8 mouse cellular contexts compared by ENCODE assay signal in genomic region chr2:164407708-164408107, GRCm38 (mm10). TPM values are rescaled to one million over a fixed set of nuclear protein-coding genes. Genes with fewer than 3 reads are reported as not detected.
A peak's percentile ranks its signal among the peaks of the same experiment; 100 is the strongest.
DNase-seq lines count a peak whose midpoint lies in the region; ATAC-seq and TF ChIP-seq lines count a peak whose summit lies in the region.

No protein-coding gene starts in this region.

- H3K4me3 ChIP-seq in ES-Bruce4 (ENCODE audit: low read depth, low read length): peak overlapping the region; percentile 27
- H3K4me3 ChIP-seq in embryonic facial prominence, embryonic 10.5 days: no peak overlapping the region
- H3K4me3 ChIP-seq in heart, embryonic 11.5 days (ENCODE audit: low read depth, low read length): 0 out of 2 replicates have a peak overlapping the region, but pooled peaks have one; percentile 16
- no peak overlapping the region for H3K4me3 ChIP-seq in kidney, postnatal 0 days (replicated peaks; ENCODE audit: low read depth, low read length)
- no peak overlapping the region for H3K4me3 ChIP-seq in lung, adult 2 months (replicated peaks; ENCODE audit: extremely low read depth, low read depth, low read length)

- no peaks in the 10 kb centered on the region for H3K9me3 ChIP-seq in ES-Bruce4 (replicated peaks; ENCODE audit: control insufficient read depth, insufficient read depth, low read length, poor library complexity, severe bottlenecking)
- H3K9me3 ChIP-seq in embryonic facial prominence, embryonic 10.5 days: no peaks in the 10 kb centered on the region
- H3K9me3 ChIP-seq in heart, embryonic 11.5 days (replicated peaks; ENCODE audit: control insufficient read depth, low read length): no peaks in the 10 kb centered on the region
- no peaks in the 10 kb centered on the region for H3K9me3 ChIP-seq in kidney, postnatal 0 days (replicated peaks; ENCODE audit: low read length)

- no peak overlapping the region for H3K27ac ChIP-seq in ES-Bruce4 (ENCODE audit: insufficient read depth, low read length)
- no peak overlapping the region for H3K27ac ChIP-seq in embryonic facial prominence, embryonic 10.5 days (replicated peaks)
- no peak overlapping the region for H3K27ac ChIP-seq in heart, embryonic 11.5 days (ENCODE audit: low read depth, low read length)
- H3K27ac ChIP-seq in kidney, postnatal 0 days: no peak overlapping the region

- peak; percentile 89 for TF ChIP-seq CTCF in ES-Bruce4 (IDR thresholded peaks at IDR 0.05; ENCODE audit: low read depth, low read length)
- TF ChIP-seq CTCF in kidney, postnatal 0 days (IDR thresholded peaks at IDR 0.05; ENCODE audit: low read depth): peak; percentile 91
- peak; percentile 84 for TF ChIP-seq CTCF in lung, adult 2 months (IDR thresholded peaks at IDR 0.05; ENCODE audit: insufficient read depth, low read length)

- WGBS in embryonic facial prominence, embryonic 10.5 days: 2% methylated on average over 22 of the region's 22 CpGs
- under 1% methylated on average over 22 of the region's 22 CpGs for WGBS in heart, embryonic 11.5 days (ENCODE audit: insufficient replicate concordance)
- 2% methylated on average over 22 of the region's 22 CpGs for WGBS in kidney, postnatal 0 days
- under 1% methylated on average over 22 of the region's 22 CpGs for WGBS in lung, adult 2 months

- H3K9ac ChIP-seq in ES-Bruce4 (ENCODE audit: low read depth, poor library complexity, severe bottlenecking): peak overlapping the region; percentile 31; the same call in 1 of the 2 replicates
- H3K9ac ChIP-seq in heart, embryonic 11.5 days (ENCODE audit: low read depth, low read length): no peak overlapping the region
- H3K9ac ChIP-seq in kidney, postnatal 0 days (ENCODE audit: low read depth, low read length): no peak overlapping the region

- peak; percentile 70 for DNase-seq in adrenal gland, adult 2 months
- DNase-seq in embryonic facial prominence, embryonic 10.5 days (ENCODE audit: low spot score): peak; percentile 85
- DNase-seq in kidney, postnatal 0 days (ENCODE audit: low spot score): peak; percentile 80
- peak; percentile 72 for DNase-seq in lung, adult 2 months
- DNase-seq in right cerebral cortex, adult 2 months (ENCODE audit: low spot score in 2 of 2): peak; percentile 65 to 72
- DNase-seq in urinary bladder, adult 2 months (ENCODE audit: low spot score): no peak

- H3K27me3 ChIP-seq in ES-Bruce4 (ENCODE audit: control insufficient read depth, insufficient read depth, low read length, poor library complexity, severe bottlenecking): peaks cover 3% of the 10 kb centered on the region; the same call in 1 of the 2 replicates
- peaks cover 84% of the 10 kb centered on the region for H3K27me3 ChIP-seq in embryonic facial prominence, embryonic 10.5 days (replicated peaks; ENCODE audit: low read depth, poor library complexity, severe bottlenecking)
- peaks cover 83% of the 10 kb centered on the region for H3K27me3 ChIP-seq in heart, embryonic 11.5 days (ENCODE audit: control insufficient read depth, insufficient read depth, low read length)
- peaks cover 43% of the 10 kb centered on the region for H3K27me3 ChIP-seq in kidney, postnatal 0 days (ENCODE audit: insufficient read depth, low read length)

- H3K4me2 ChIP-seq in heart, embryonic 11.5 days: peak overlapping the region; percentile 47
- no peak overlapping the region; the same call in 1 of the 2 replicates for H3K4me2 ChIP-seq in kidney, postnatal 0 days (ENCODE audit: low read length)

- ATAC-seq in heart, embryonic 11.5 days (replicated peaks; ENCODE audit: insufficient number of reproducible peaks, low FRiP score, low TSS enrichment): no peak
- ATAC-seq in kidney, postnatal 0 days (replicated peaks; ENCODE audit: low FRiP score, low read depth): no peak

- H3K4me1 ChIP-seq in ES-Bruce4 (ENCODE audit: control insufficient read depth, insufficient read depth, low read length): no peaks in the 10 kb centered on the region
- H3K4me1 ChIP-seq in embryonic facial prominence, embryonic 10.5 days: peaks cover 29% of the 10 kb centered on the region
- peaks cover 9% of the 10 kb centered on the region for H3K4me1 ChIP-seq in heart, embryonic 11.5 days (ENCODE audit: control insufficient read depth, insufficient read depth, low read length)
- H3K4me1 ChIP-seq in kidney, postnatal 0 days (replicated peaks; ENCODE audit: insufficient read depth, low read length): peaks cover 3% of the 10 kb centered on the region; the same call in 1 of the 2 replicates
- H3K4me1 ChIP-seq in lung, adult 2 months (ENCODE audit: control insufficient read depth, insufficient read depth, low read length): no peaks in the 10 kb centered on the region

- TF ChIP-seq EP300 in ES-Bruce4 (IDR thresholded peaks at IDR 0.05; ENCODE audit: insufficient read depth, low read depth, low read length): no peak

- TF ChIP-seq POLR2A in ES-Bruce4 (IDR thresholded peaks at IDR 0.05; ENCODE audit: insufficient read depth, low read length): no peak
- TF ChIP-seq POLR2A in lung, adult 2 months (IDR thresholded peaks at IDR 0.05; ENCODE audit: borderline replicate concordance, extremely low read depth, low read depth, low read length): no peak

- no peaks in the 10 kb centered on the region for H3K36me3 ChIP-seq in ES-Bruce4 (ENCODE audit: control insufficient read depth, insufficient read depth, low read length, poor library complexity, severe bottlenecking)
- no peaks in the 10 kb centered on the region for H3K36me3 ChIP-seq in embryonic facial prominence, embryonic 10.5 days (replicated peaks)
- no peaks in the 10 kb centered on the region for H3K36me3 ChIP-seq in heart, embryonic 11.5 days (ENCODE audit: control insufficient read depth, insufficient read depth, low read length)
- H3K36me3 ChIP-seq in kidney, postnatal 0 days (ENCODE audit: insufficient read depth, low read length): no peaks in the 10 kb centered on the region

RNA-seq across cellular contexts. Expression of gene Matn4, which starts 2.7 kb away (rescaled TPM):
- 0.93 and 1.7 TPM in 2 replicates for polyA plus RNA-seq in ES-Bruce4 (2011; ENCODE audit: insufficient read depth, insufficient read length, low read depth, missing spikeins)
- 1 to 10 TPM in 1 of 2 experiments, under 1 TPM in 1; 0.17 to 1.8 TPM for total RNA-seq in adrenal gland, adult 2 months (2021)
- 1.0 TPM in 2 replicates for polyA plus RNA-seq in adrenal gland, adult 2 months (2012; rRNA removed)
- polyA plus RNA-seq in embryonic facial prominence, embryonic 10.5 days (2016; fragmentation: Nextera tagmentation; extraction: Ambion mirVana): 0.23 and 0.85 TPM in 2 replicates
- 0.34 and 0.77 TPM in 2 replicates for polyA plus RNA-seq in heart, embryonic 11.5 days (2014; fragmentation: Nextera tagmentation; extraction: Ambion mirVana)
- 0.46 and 0.62 TPM in 2 replicates for polyA plus RNA-seq in kidney, postnatal 0 days (2015; fragmentation: Nextera tagmentation; extraction: Ambion mirVana)
- polyA plus RNA-seq in lung, adult 2 months (2012; rRNA removed): 78.0 and 80.1 TPM in 2 replicates
- 3.1 and 3.4 TPM in 2 replicates for polyA plus RNA-seq in urinary bladder, adult 2 months (2012; rRNA removed)

RNA-seq across cellular contexts. Expression of gene Rbpjl, which starts 4.8 kb away (rescaled TPM):
- not detected in 2 replicates for polyA plus RNA-seq in ES-Bruce4 (2011; ENCODE audit: insufficient read depth, insufficient read length, low read depth, missing spikeins)
- not detected for total RNA-seq in adrenal gland, adult 2 months (2021)
- polyA plus RNA-seq in adrenal gland, adult 2 months (2012; rRNA removed): not detected in 2 replicates
- polyA plus RNA-seq in embryonic facial prominence, embryonic 10.5 days (2016; fragmentation: Nextera tagmentation; extraction: Ambion mirVana): not detected in 2 replicates
- 0.06 and 0.19 TPM in 2 replicates for polyA plus RNA-seq in heart, embryonic 11.5 days (2014; fragmentation: Nextera tagmentation; extraction: Ambion mirVana)
- not detected in 2 replicates for polyA plus RNA-seq in kidney, postnatal 0 days (2015; fragmentation: Nextera tagmentation; extraction: Ambion mirVana)
- polyA plus RNA-seq in lung, adult 2 months (2012; rRNA removed): 86.8 and 101 TPM in 2 replicates
- polyA plus RNA-seq in urinary bladder, adult 2 months (2012; rRNA removed): 0.01 TPM in 1 of 2 replicates, not detected in the other

RNA-seq across cellular contexts. Expression of gene Slpi, which starts 18.8 kb away (rescaled TPM):
- 1.6 and 1.8 TPM in 2 replicates for polyA plus RNA-seq in ES-Bruce4 (2011; ENCODE audit: insufficient read depth, insufficient read length, low read depth, missing spikeins)
- 10 to 100 TPM; 19.3 to 36.0 TPM for total RNA-seq in adrenal gland, adult 2 months (2021)
- polyA plus RNA-seq in adrenal gland, adult 2 months (2012; rRNA removed): 5.7 and 8.5 TPM in 2 replicates
- polyA plus RNA-seq in embryonic facial prominence, embryonic 10.5 days (2016; fragmentation: Nextera tagmentation; extraction: Ambion mirVana): 0.46 TPM in 1 of 2 replicates, not detected in the other
- polyA plus RNA-seq in heart, embryonic 11.5 days (2014; fragmentation: Nextera tagmentation; extraction: Ambion mirVana): 0.39 and 0.97 TPM in 2 replicates
- 4.8 and 9.6 TPM in 2 replicates for polyA plus RNA-seq in kidney, postnatal 0 days (2015; fragmentation: Nextera tagmentation; extraction: Ambion mirVana)
- polyA plus RNA-seq in lung, adult 2 months (2012; rRNA removed): 64.8 and 662 TPM in 2 replicates
- polyA plus RNA-seq in urinary bladder, adult 2 months (2012; rRNA removed): 28.3 and 42.1 TPM in 2 replicates

RNA-seq across cellular contexts. Expression of gene Sdc4, which starts 36.0 kb away (rescaled TPM):
- 212 and 213 TPM in 2 replicates for polyA plus RNA-seq in ES-Bruce4 (2011; ENCODE audit: insufficient read depth, insufficient read length, low read depth, missing spikeins)
- 100 to 1,000 TPM; 123 to 151 TPM for total RNA-seq in adrenal gland, adult 2 months (2021)
- polyA plus RNA-seq in adrenal gland, adult 2 months (2012; rRNA removed): 23.3 and 23.5 TPM in 2 replicates
- 25.5 and 26.0 TPM in 2 replicates for polyA plus RNA-seq in embryonic facial prominence, embryonic 10.5 days (2016; fragmentation: Nextera tagmentation; extraction: Ambion mirVana)
- 33.9 and 34.6 TPM in 2 replicates for polyA plus RNA-seq in heart, embryonic 11.5 days (2014; fragmentation: Nextera tagmentation; extraction: Ambion mirVana)
- 183 and 227 TPM in 2 replicates for polyA plus RNA-seq in kidney, postnatal 0 days (2015; fragmentation: Nextera tagmentation; extraction: Ambion mirVana)
- polyA plus RNA-seq in lung, adult 2 months (2012; rRNA removed): 75.1 and 91.1 TPM in 2 replicates
- 150 and 162 TPM in 2 replicates for polyA plus RNA-seq in urinary bladder, adult 2 months (2012; rRNA removed)

RNA-seq across cellular contexts. Expression of gene Sys1, which starts 49.1 kb away (rescaled TPM):
- 13.3 and 19.8 TPM in 2 replicates for polyA plus RNA-seq in ES-Bruce4 (2011; ENCODE audit: insufficient read depth, insufficient read length, low read depth, missing spikeins)
- 10 to 100 TPM; 24.5 to 34.0 TPM for total RNA-seq in adrenal gland, adult 2 months (2021)
- polyA plus RNA-seq in adrenal gland, adult 2 months (2012; rRNA removed): 299 and 335 TPM in 2 replicates
- polyA plus RNA-seq in embryonic facial prominence, embryonic 10.5 days (2016; fragmentation: Nextera tagmentation; extraction: Ambion mirVana): 52.5 and 53.1 TPM in 2 replicates
- 37.0 and 42.3 TPM in 2 replicates for polyA plus RNA-seq in heart, embryonic 11.5 days (2014; fragmentation: Nextera tagmentation; extraction: Ambion mirVana)
- 83.0 and 83.1 TPM in 2 replicates for polyA plus RNA-seq in kidney, postnatal 0 days (2015; fragmentation: Nextera tagmentation; extraction: Ambion mirVana)
- polyA plus RNA-seq in lung, adult 2 months (2012; rRNA removed): 89.8 and 133 TPM in 2 replicates
- polyA plus RNA-seq in urinary bladder, adult 2 months (2012; rRNA removed): 38.9 and 45.9 TPM in 2 replicates

Comparison
In these comparisons a context has a peak if more than half of its experiments do, and no peak if none do; other contexts are left out.
1. H3K4me3 ChIP-seq: peak in ES-Bruce4 (single experiment) and heart, embryonic 11.5 days (single experiment); none in embryonic facial prominence, embryonic 10.5 days (single experiment), kidney, postnatal 0 days (single experiment) and lung, adult 2 months (single experiment).
2. RNA of gene Matn4, which starts 2.7 kb away (polyA plus RNA-seq): 78.0 to 80.1 TPM in lung, adult 2 months; 3.1 to 3.4 TPM in urinary bladder, adult 2 months, 1.0 TPM in adrenal gland, adult 2 months, 0.93 to 1.7 TPM in ES-Bruce4, 0.23 to 0.85 TPM in embryonic facial prominence, embryonic 10.5 days, 0.46 to 0.62 TPM in kidney, postnatal 0 days and 0.34 to 0.77 TPM in heart, embryonic 11.5 days; every median in the first group is over 10 times any median in the second.
3. RNA of gene Rbpjl, which starts 4.8 kb away (polyA plus RNA-seq): 86.8 to 101 TPM in lung, adult 2 months; 0.06 to 0.19 TPM in heart, embryonic 11.5 days, not detected in ES-Bruce4, 0.01 TPM in urinary bladder, adult 2 months, not detected in kidney, postnatal 0 days, not detected in embryonic facial prominence, embryonic 10.5 days and not detected in adrenal gland, adult 2 months; every median in the first group is over 10 times any median in the second.
4. Peak in every context shown above with its lines, with median percentiles within 50 percentile points of each other: CTCF ChIP-seq.